Mouse (Mus musculus) CH12.LX (cell line): ENCODE measurements around the gene 2610507B11Rik.
A peak's percentile ranks its signal among the peaks of the same experiment; 100 is the strongest.
"Not testable (repeated sequence)": the region's sequence is repeated elsewhere in the genome, so short reads cannot be mapped to it uniquely, and the experiment has no call there.

Source experiments
- CTCF ChIP-seq, 2 experiments: IDR thresholded peaks in 1 of 2; conservative IDR thresholded peaks in 1 of 2; 2 replicates each; pipeline ENCODE4 v1.5.1; 2011 to 2012; ENCODE audit warnings: low read depth in 2 of 2, low read length in 2 of 2, improper control_type of control experiment in 1 of 2, inconsistent platforms in 1 of 2, mild to moderate bottlenecking in 1 of 2, moderate library complexity in 1 of 2
- JUND ChIP-seq: conservative IDR thresholded peaks from 2 replicates; pipeline ENCODE4 v1.6.1; 2011; ENCODE audit warnings: low read depth, low read length, improper control_type of control experiment
- MAFK ChIP-seq: IDR thresholded peaks from 2 replicates; pipeline ENCODE4 v1.6.1; 2011; ENCODE audit warnings: low read length, improper control_type of control experiment; ENCODE audit not compliant: insufficient replicate concordance
- TCF12 ChIP-seq: IDR thresholded peaks from 2 replicates; pipeline ENCODE4 v1.6.1; 2014; ENCODE audit warnings: low read depth, mild to moderate bottlenecking, inconsistent platforms, low read length, improper control_type of control experiment

GRCm38 (mm10) chr11:78276169-78276568, 14.6 kb downstream of the 2610507B11Rik start:
- not testable (repeated sequence) for TF ChIP-seq MAFK, JUND, TCF12
- TF ChIP-seq CTCF (conservative IDR thresholded peaks at IDR 0.05 in 1 of 2, IDR thresholded peaks at IDR 0.05 in 1 of 2; ENCODE audit: low read depth in 2 of 2, low read length in 2 of 2) = peak in 1 of 2 experiments; percentile 53; a peak in 2 of 4 replicates
